Mouse (Mus musculus) embryonic facial prominence, embryonic 13.5 days (tissue): ENCODE data around the gene Reep1. TPM values are rescaled to one million over a fixed set of nuclear protein-coding genes. Genes with fewer than 3 reads are reported as not detected.

Experiments
- ATAC-seq: fragments of 200-750 bp; cut with Nextera tagmentation; 2 replicates; pipeline ENCODE4 v1.8.0; 2017; ENCODE audit warnings: low read depth; ENCODE audit not compliant: insufficient number of reproducible peaks, insufficient read depth, low FRiP score, low TSS enrichment
- H3K27ac ChIP-seq: fragments of 300-500 bp; sonication (generic); 2 replicates; pipeline ENCODE4 v1.5.1; 2015; ENCODE audit warnings: moderate library complexity, mild to moderate bottlenecking, inconsistent platforms
- H3K27me3 ChIP-seq: fragments of 300-500 bp; sonication (generic); 2 replicates; pipeline ENCODE4 v1.6.1; 2015; ENCODE audit warnings: mild to moderate bottlenecking, inconsistent platforms
- H3K36me3 ChIP-seq: fragments of 300-500 bp; sonication (generic); 2 replicates; pipeline ENCODE4 v1.6.1; 2015; ENCODE audit warnings: mild to moderate bottlenecking, inconsistent platforms
- H3K4me1 ChIP-seq: fragments of 300-500 bp; sonication (generic); 2 replicates; pipeline ENCODE4 v1.6.1; 2015; ENCODE audit warnings: inconsistent platforms
- H3K4me2 ChIP-seq: fragments of 300-500 bp; sonication (generic); 2 replicates; pipeline ENCODE4 v1.6.1; 2015; ENCODE audit warnings: moderate library complexity, mild to moderate bottlenecking, inconsistent platforms
- H3K4me3 ChIP-seq: fragments of 300-500 bp; sonication (generic); 2 replicates; pipeline ENCODE4 v1.5.1; 2015; ENCODE audit warnings: mild to moderate bottlenecking, inconsistent platforms
- H3K9ac ChIP-seq: fragments of 300-500 bp; sonication (generic); 2 replicates; pipeline ENCODE4 v1.6.1; 2015; ENCODE audit warnings: mild to moderate bottlenecking, inconsistent platforms
- H3K9me3 ChIP-seq: fragments of 300-500 bp; sonication (generic); 2 replicates; pipeline ENCODE4 v1.6.1; 2016; ENCODE audit warnings: inconsistent platforms
- WGBS: fragments of 180-500 bp; shearing (Covaris S2); methylation state at CpG from one replicate; pipeline ENCODE4 v1.1.7; 2015; ENCODE audit warnings: mixed read lengths; 5-methylcytosine and 5-hydroxymethylcytosine counted together
- polyA plus RNA-seq: library from polyadenylated mRNA; unstranded; fragments of >200 nt; fragmentation: Nextera tagmentation; extraction: Ambion mirVana; gene quantifications from 2 replicates; pipeline ENCODE4 v1.2.1, GENCODE M21; 2015

Gene Reep1
- polyA plus RNA-seq, 1 experiment from 2014 or later, result 9.7 TPM

DNA sequence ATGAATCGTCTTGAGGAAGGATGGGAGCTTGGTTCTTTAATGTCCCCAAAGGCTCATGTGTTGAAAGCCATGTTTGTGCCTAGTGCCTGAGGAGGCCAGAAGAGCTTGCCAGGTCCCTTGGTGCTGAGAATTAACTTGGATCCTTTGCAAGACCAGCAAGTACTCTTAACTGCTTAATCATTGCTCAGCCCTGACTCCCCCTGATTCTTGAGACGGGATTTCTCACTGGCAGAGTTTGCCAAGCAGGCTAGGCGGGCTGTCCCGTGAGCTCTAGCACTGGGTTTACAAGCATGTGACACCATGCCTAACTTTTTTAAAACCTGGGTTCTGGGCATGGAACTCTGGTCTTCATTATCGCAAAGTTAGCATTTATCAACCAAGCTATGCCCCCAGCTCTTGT, 7.6 kb downstream of the Reep1 start:
- no peak overlapping the region for H3K4me3 ChIP-seq
- 70% methylated on average over 5 of the region's 5 CpGs for WGBS

DNA sequence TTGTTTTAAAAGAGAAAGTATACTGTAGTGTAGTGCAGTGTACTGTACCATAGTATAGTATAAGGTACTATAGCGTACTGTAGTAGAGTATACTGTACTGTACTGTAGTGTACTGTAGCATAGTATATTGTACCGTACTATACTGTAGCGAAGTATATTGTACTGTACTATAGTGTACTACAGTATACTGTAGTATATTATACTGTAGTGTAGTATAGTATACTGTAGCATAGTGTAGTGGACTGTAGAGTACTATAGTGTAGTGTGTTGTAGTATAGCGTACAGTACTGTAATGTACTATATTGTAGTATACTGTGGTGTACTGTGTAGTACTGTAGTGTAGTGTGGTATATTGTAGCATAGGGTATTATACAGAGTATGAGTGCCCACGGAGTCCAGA, 9.1 kb downstream of the Reep1 start:
- Histone ChIP-seq H3K9ac (no peak overlapping the region), H3K36me3 (no peaks in the 10 kb centered on the region), H3K4me2 (no peak overlapping the region), H3K4me1 (peaks cover 7% of the 10 kb centered on the region), H3K27ac (no peak overlapping the region), H3K27me3 (no peaks in the 10 kb centered on the region), H3K9me3 (no peaks in the 10 kb centered on the region), H3K4me3 (no peak overlapping the region)
- ATAC-seq, result no peak
- 93% methylated on average over 5 of the region's 5 CpGs for WGBS

More for the DNA sequence above, 7.6 kb downstream of the Reep1 start:
- Histone ChIP-seq H3K9me3 (no peaks in the 10 kb centered on the region), H3K4me2 (no peak overlapping the region), H3K4me1 (peaks cover 7% of the 10 kb centered on the region), H3K27me3 (peaks cover 10% of the 10 kb centered on the region; the same call in 1 of the 2 replicates), H3K36me3 (no peaks in the 10 kb centered on the region), H3K9ac (no peak overlapping the region), H3K27ac (no peak overlapping the region)
- no peak for ATAC-seq

DNA sequence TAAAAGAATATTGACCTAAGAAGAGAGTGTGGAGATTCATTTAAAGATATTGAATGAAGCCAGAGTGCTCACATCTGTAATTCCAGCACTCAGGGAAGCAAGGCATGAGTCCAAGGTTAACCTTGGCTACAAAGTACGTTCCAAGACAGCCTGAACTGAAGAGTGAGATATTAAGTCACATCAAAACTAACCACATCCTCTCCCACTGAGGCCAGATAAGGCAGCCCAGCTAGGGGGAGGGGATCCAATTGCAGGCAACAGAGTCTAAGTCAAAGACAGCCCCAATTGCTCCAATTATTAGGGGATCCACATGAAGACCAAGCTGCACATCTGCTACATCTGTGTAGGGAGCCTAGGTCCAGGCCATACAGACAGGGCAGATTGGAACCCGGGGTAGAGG, 11.0 kb downstream of the Reep1 start:
- peaks cover 7% of the 10 kb centered on the region for H3K4me1 ChIP-seq
- no peak overlapping the region for H3K4me3 ChIP-seq
- H3K9me3 ChIP-seq, result no peaks in the 10 kb centered on the region
- 74% methylated on average over 2 of the region's 2 CpGs for WGBS
- H3K36me3 ChIP-seq, result no peaks in the 10 kb centered on the region
- ATAC-seq, result no peak
- no peaks in the 10 kb centered on the region for H3K27me3 ChIP-seq
- no peak overlapping the region for H3K9ac ChIP-seq
- H3K4me2 ChIP-seq, result no peak overlapping the region
- no peak overlapping the region for H3K27ac ChIP-seq

DNA sequence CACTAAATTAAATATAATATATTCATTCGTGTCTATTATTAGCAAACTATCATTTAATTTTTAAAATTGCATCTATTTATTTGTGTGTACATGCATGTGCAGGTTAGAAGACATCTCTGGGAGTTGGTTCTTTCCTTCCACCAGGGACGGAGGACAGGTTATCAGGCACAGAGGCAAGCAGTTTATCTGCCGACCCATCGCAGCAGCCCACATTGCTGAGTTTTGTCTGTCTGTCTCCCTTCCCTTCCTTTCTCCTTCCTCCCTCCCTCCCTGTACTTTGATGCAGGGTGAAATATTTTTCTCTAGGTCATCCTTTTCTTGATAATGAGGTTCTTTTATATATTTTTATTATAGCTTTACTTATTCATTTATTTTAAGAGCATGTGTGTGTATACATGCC, 11.9 kb downstream of the Reep1 start:
- H3K4me3 ChIP-seq, result no peak overlapping the region
- H3K4me1 ChIP-seq, result peaks cover 10% of the 10 kb centered on the region
- H3K4me2 ChIP-seq, result no peak overlapping the region
- H3K36me3 ChIP-seq, result no peaks in the 10 kb centered on the region
- no peaks in the 10 kb centered on the region for H3K9me3 ChIP-seq
- ATAC-seq, result no peak
- H3K27me3 ChIP-seq, result no peaks in the 10 kb centered on the region
- H3K27ac ChIP-seq, result no peak overlapping the region
- H3K9ac ChIP-seq, result no peak overlapping the region
- WGBS, result 87% methylated on average over 4 of the region's 4 CpGs

DNA sequence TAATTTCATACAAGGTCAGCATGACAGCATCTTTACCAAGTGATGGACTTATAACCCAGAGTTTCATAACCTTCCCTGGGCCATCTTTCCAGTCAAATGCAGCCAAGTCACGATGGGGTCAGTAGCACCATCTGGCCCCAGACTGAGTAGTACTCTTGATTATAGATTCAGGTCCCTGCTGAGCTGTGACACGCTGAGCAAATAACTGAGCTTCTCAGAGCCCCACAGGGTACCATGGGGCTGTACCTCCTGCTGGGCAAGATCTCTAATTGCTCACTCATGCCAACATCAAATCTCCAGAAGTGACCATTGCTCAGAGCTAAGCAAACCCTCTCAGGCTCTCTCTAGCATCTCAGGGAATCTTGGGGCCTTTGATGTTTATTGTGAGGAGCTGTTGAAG, 15.6 kb downstream of the Reep1 start:
- Histone ChIP-seq H3K4me2 (no peak overlapping the region), H3K4me1 (0 out of 2 replicates have a peak, but pooled peaks cover 3% of the 10 kb centered on the region), H3K27ac (no peak overlapping the region), H3K36me3 (no peaks in the 10 kb centered on the region), H3K4me3 (no peak overlapping the region), H3K27me3 (no peaks in the 10 kb centered on the region), H3K9me3 (no peaks in the 10 kb centered on the region), H3K9ac (no peak overlapping the region)
- ATAC-seq, result no peak
- WGBS, result 41% methylated on average over 2 of the region's 2 CpGs

DNA sequence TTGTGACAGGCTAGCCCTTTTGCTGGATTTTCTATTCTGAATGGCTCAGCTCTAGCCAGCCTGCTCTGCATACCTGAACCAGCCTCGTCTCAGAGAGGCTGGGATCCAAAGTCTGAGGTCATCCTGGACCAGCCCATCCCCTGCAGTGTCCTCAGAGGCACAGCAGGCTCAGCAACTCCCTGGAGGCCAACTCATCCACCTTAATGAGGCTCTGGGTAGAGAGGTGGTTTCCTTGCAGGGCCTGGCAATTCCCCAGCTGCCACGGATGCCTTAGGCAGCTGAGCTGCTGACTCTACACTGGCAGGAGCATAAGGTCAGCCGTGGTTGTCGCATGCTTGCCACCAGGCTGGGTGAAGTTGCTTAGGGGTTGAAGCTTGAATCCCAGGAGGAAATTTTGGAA, 16.2 kb downstream of the Reep1 start:
- 40% methylated on average over 4 of the region's 4 CpGs for WGBS
- Histone ChIP-seq H3K9ac (no peak overlapping the region), H3K9me3 (no peaks in the 10 kb centered on the region), H3K27me3 (no peaks in the 10 kb centered on the region), H3K4me2 (no peak overlapping the region), H3K4me1 (0 out of 2 replicates have a peak, but pooled peaks cover 3% of the 10 kb centered on the region), H3K36me3 (no peaks in the 10 kb centered on the region), H3K27ac (no peak overlapping the region), H3K4me3 (no peak overlapping the region)
- no peak for ATAC-seq

DNA sequence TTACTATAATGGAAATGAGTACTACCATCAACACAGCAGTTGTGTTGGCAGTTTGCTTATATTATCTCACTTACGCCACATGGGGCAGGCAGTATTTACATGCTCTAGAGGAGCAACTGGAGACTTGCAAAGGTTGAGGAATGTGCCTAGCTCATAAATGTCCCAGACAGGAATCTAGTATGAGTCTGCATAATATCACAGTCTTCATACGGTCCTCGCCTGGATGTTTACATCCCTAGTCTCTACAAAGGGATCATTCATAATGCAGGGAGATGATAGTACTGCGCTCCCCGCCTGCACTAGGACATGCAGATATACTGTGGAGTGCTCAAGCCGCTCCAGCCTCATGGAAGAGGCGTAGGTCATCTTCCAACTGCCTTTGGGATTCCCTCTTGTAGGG, 19.3 kb downstream of the Reep1 start:
- H3K27me3 ChIP-seq, result no peaks in the 10 kb centered on the region
- ATAC-seq, result no peak
- WGBS, result 93% methylated on average over 7 of the region's 7 CpGs
- no peak overlapping the region for H3K27ac ChIP-seq
- no peaks in the 10 kb centered on the region for H3K36me3 ChIP-seq
- H3K4me1 ChIP-seq, result 0 out of 2 replicates have a peak, but pooled peaks cover 3% of the 10 kb centered on the region
- H3K4me3 ChIP-seq, result no peak overlapping the region
- H3K9ac ChIP-seq, result no peak overlapping the region
- no peaks in the 10 kb centered on the region for H3K9me3 ChIP-seq
- H3K4me2 ChIP-seq, result no peak overlapping the region

DNA sequence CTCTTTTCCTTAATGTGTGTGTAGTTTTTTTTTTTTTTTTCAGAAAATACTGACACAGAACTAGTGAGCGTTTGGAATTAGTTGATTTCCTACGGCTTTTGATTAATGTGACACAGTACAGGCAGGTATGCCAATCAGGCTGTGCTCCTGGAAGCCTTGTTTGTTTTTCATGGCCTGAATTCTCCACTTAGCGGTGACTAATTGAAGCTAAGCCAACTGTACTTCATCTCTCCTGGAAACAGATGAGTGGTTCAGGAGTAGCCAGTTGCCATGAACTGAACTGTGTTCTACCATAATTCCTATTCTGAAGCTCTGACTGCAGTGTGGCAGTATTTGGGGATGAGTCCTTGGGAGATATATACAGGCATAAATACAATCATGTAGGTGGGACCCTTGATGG, 20.9 kb downstream of the Reep1 start:
- no peak overlapping the region for H3K9ac ChIP-seq
- H3K9me3 ChIP-seq, result no peaks in the 10 kb centered on the region
- H3K27me3 ChIP-seq, result no peaks in the 10 kb centered on the region
- 78% methylated on average over 3 of the region's 3 CpGs for WGBS
- H3K36me3 ChIP-seq, result no peaks in the 10 kb centered on the region
- H3K4me2 ChIP-seq, result no peak overlapping the region
- no peak overlapping the region for H3K4me3 ChIP-seq
- 0 out of 2 replicates have a peak, but pooled peaks cover 3% of the 10 kb centered on the region for H3K4me1 ChIP-seq
- no peak for ATAC-seq
- no peak overlapping the region for H3K27ac ChIP-seq

DNA sequence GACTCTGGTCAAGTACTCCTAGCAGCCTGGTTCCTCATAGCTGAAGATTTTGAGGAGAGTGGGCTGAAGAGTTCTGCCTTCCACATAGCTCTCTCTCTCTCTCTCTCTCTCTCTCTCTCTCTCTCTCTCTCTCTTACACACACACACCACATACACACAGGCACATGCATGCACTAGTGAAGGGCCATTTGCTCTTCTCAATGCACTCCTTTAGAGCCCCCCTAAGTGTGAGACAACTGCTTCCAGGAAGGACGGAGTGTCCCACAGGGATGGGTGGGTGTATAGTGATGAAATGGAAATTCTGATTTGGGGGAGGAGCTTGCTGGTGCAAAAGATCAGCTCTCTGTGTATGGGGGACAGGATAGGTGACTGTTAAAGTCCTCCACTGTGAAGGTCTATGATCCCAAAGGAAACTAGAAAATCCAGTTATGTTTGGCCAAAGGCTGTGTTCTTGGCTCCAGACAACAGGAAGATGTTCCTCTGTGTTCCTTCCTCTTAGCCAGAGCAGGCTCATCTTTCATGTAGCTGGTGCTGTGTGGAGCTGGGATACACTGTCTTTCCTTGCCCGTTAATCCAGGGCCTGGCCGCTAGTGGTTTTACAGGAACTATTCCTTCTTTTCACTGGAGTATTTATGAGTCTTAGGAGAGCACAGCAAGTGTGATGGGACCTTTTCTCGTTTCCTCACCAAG, 27.7 kb downstream of the Reep1 start:
- Histone ChIP-seq H3K4me2 (no peak overlapping the region), H3K4me3 (no peak overlapping the region), H3K9me3 (no peaks in the 10 kb centered on the region), H3K27ac (no peak overlapping the region), H3K4me1 (peaks cover 6% of the 10 kb centered on the region; the same call in 1 of the 2 replicates), H3K36me3 (no peaks in the 10 kb centered on the region), H3K27me3 (no peaks in the 10 kb centered on the region), H3K9ac (no peak overlapping the region)
- WGBS, result 62% methylated on average over 4 of the region's 4 CpGs
- no peak for ATAC-seq

DNA sequence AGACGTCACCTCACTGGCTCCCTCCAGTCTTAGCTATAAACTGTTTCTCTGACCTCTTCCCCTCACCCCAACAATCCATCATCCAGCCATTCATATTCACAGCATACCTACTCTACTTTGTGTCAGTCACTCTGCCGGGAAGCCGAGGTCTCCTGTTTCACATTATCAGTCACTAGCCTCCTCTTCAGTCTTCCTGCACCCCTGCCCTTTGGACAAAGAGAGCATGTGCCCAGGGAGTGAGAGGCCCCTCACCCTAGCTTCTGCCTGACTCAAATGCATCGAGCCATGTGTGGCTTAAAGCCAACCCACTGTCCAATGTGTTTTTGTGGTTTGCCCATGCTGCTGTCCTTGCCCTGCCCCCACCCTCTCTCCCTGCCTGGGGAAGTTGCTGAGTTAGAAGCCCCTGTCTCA, 28.2 kb downstream of the Reep1 start:
- 27% methylated on average over 4 of the region's 4 CpGs for WGBS
- H3K9ac ChIP-seq, result no peak overlapping the region
- no peaks in the 10 kb centered on the region for H3K36me3 ChIP-seq
- no peak for ATAC-seq
- H3K4me3 ChIP-seq, result no peak overlapping the region
- no peaks in the 10 kb centered on the region for H3K27me3 ChIP-seq
- H3K4me1 ChIP-seq, result peaks cover 10% of the 10 kb centered on the region
- H3K4me2 ChIP-seq, result no peak overlapping the region
- no peak overlapping the region for H3K27ac ChIP-seq
- H3K9me3 ChIP-seq, result no peaks in the 10 kb centered on the region

DNA sequence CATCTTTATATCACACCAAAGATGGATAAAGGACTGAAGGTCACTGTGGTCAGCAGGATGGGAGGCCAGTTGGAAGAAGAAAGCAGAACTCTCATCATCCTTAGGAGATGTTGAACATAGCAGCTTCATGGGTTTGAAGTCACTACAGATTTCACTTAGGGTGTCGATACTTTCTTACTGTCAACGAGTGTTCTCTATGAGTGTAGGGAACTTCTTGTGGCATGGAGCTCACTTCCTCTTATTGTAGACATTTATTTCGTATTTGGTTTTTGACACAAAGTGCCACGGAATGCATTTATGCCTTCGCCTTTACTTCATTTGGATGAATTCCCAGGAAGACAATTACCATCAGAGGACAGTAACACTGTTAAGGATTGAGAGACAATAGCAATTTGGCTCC, 28.7 kb downstream of the Reep1 start:
- Histone ChIP-seq H3K4me2 (no peak overlapping the region), H3K36me3 (no peaks in the 10 kb centered on the region), H3K27ac (no peak overlapping the region), H3K9me3 (no peaks in the 10 kb centered on the region), H3K27me3 (no peaks in the 10 kb centered on the region), H3K4me1 (peaks cover 15% of the 10 kb centered on the region), H3K4me3 (no peak overlapping the region), H3K9ac (no peak overlapping the region)
- ATAC-seq, result no peak
- WGBS, result 92% methylated on average over 5 of the region's 5 CpGs

DNA sequence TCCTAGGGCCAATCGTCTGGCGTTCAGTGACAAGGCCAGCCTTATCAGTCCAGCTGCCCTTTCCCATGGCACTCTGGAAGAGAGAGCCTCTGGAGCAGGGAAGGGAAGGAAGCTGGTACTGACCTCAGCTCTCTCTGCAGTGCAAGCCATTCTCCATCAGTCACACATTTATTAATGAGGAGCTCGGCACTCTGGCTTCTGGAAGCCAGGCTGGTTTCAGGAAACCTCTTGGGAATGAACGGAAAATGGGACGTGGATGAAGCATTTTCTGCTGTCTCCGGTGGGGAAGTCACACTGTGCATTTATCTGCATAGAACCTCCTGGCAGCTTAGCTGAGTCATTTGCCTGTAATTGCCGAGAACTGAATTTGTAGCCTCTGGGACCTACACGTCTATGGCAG, 29.8 kb downstream of the Reep1 start:
- 81% methylated on average over 8 of the region's 8 CpGs for WGBS
- ATAC-seq, result no peak
- no peaks in the 10 kb centered on the region for H3K36me3 ChIP-seq
- no peak overlapping the region for H3K9ac ChIP-seq
- H3K4me2 ChIP-seq, result no peak overlapping the region
- no peaks in the 10 kb centered on the region for H3K27me3 ChIP-seq
- H3K4me3 ChIP-seq, result no peak overlapping the region
- H3K27ac ChIP-seq, result no peak overlapping the region
- peaks cover 19% of the 10 kb centered on the region for H3K4me1 ChIP-seq
- H3K9me3 ChIP-seq, result no peaks in the 10 kb centered on the region
